Mouse (Mus musculus): ENCODE data around the gene AC170998.1. TPM values are rescaled to one million over a fixed set of nuclear protein-coding genes. Genes with fewer than 3 reads are reported as not detected.

The AC170998.1 gene
- 2.0 and 2.4 TPM in 2 replicates for polyA plus RNA-seq (2015; fragmentation: Nextera tagmentation; extraction: Ambion mirVana)

- H3K36me3 ChIP-seq (ENCODE audit: insufficient read depth, low read length): peaks cover 32% of the 10 kb centered on the region; the same call in 1 of the 2 replicates
- TF ChIP-seq CTCF (IDR thresholded peaks at IDR 0.05): no peak
- TF ChIP-seq EP300 (IDR thresholded peaks at IDR 0.05): no peak
- 80% methylated on average over 4 of the region's 4 CpGs for WGBS
These were observed at the start of gene AC170998.1 for GRCm38 (mm10) chr17:28725783-28726182. TSS of gene AC170998.1 (plus strand) at chr17:28726083.

GRCm38 (mm10) chr17:28682311-28683084 is 43.4 kb upstream of the AC170998.1 start:
- Histone ChIP-seq H3K9ac (replicated peaks; ENCODE audit: low read depth) (no peak overlapping the region), H3K4me2 (replicated peaks; ENCODE audit: low read depth, low read length) (no peak overlapping the region), H3K36me3 (ENCODE audit: insufficient read depth, low read length) (no peaks in the 10 kb centered on the region), H3K4me3 (ENCODE audit: low read depth, low read length) (no peak overlapping the region), H3K27me3 (replicated peaks; ENCODE audit: insufficient read depth, low read length) (no peaks in the 10 kb centered on the region), H3K27ac (ENCODE audit: low read length) (peak overlapping the region; percentile 54), H3K4me1 (ENCODE audit: insufficient read depth, low read depth, low read length) (no peaks in the 10 kb centered on the region), H3K9me3 (ENCODE audit: low read length) (no peaks in the 10 kb centered on the region)
- WGBS: 62% methylated on average over 13 of the region's 13 CpGs
- ATAC-seq (peak; percentile 93), DNase-seq (ENCODE audit: low spot score) (peak; percentile 87)
- TF ChIP-seq EP300 (IDR thresholded peaks at IDR 0.05) (0 out of 2 replicates have a peak, but pooled peaks have one; percentile 42), CTCF (IDR thresholded peaks at IDR 0.05) (no peak)

More at GRCm38 (mm10) chr17:28725783-28726182, at the start of gene AC170998.1:
- Histone ChIP-seq H3K4me1 (ENCODE audit: insufficient read depth, low read depth, low read length) (no peaks in the 10 kb centered on the region), H3K27ac (ENCODE audit: low read length) (no peak within 1 kb of the TSS), H3K4me2 (replicated peaks; ENCODE audit: low read depth, low read length) (no peak within 1 kb of the TSS), H3K27me3 (replicated peaks; ENCODE audit: insufficient read depth, low read length) (no peaks in the 10 kb centered on the region), H3K4me3 (ENCODE audit: low read depth, low read length) (no peak within 1 kb of the TSS), H3K9me3 (ENCODE audit: low read length) (no peaks in the 10 kb centered on the region), H3K9ac (replicated peaks; ENCODE audit: low read depth) (no peak within 1 kb of the TSS)
- ATAC-seq (no peak), DNase-seq (ENCODE audit: low spot score) (no peak)

- ATAC-seq: no peak
- no peak overlapping the region for H3K4me3 ChIP-seq (ENCODE audit: low read depth, low read length)
- no peak overlapping the region for H3K4me2 ChIP-seq (replicated peaks; ENCODE audit: low read depth, low read length)
- no peak for TF ChIP-seq CTCF (IDR thresholded peaks at IDR 0.05)
- DNase-seq (ENCODE audit: low spot score): no peak
- no peaks in the 10 kb centered on the region for H3K27me3 ChIP-seq (replicated peaks; ENCODE audit: insufficient read depth, low read length)
- H3K27ac ChIP-seq (ENCODE audit: low read length): no peak overlapping the region
- H3K9ac ChIP-seq (replicated peaks; ENCODE audit: low read depth): no peak overlapping the region
- no peaks in the 10 kb centered on the region for H3K9me3 ChIP-seq (ENCODE audit: low read length)
- no peaks in the 10 kb centered on the region for H3K36me3 ChIP-seq (ENCODE audit: insufficient read depth, low read length)
- no peaks in the 10 kb centered on the region for H3K4me1 ChIP-seq (ENCODE audit: insufficient read depth, low read depth, low read length)
- 67% methylated on average over 1 of the region's 1 CpGs for WGBS
These were observed 42.3 kb upstream of the AC170998.1 start for GRCm38 (mm10) chr17:28683601-28684000.

- Histone ChIP-seq H3K4me2 (replicated peaks; ENCODE audit: low read depth, low read length) (no peak overlapping the region), H3K9ac (replicated peaks; ENCODE audit: low read depth) (no peak overlapping the region), H3K27ac (ENCODE audit: low read length) (no peak overlapping the region), H3K27me3 (replicated peaks; ENCODE audit: insufficient read depth, low read length) (no peaks in the 10 kb centered on the region), H3K4me1 (ENCODE audit: insufficient read depth, low read depth, low read length) (0 out of 2 replicates have a peak, but pooled peaks cover 2% of the 10 kb centered on the region), H3K36me3 (ENCODE audit: insufficient read depth, low read length) (no peaks in the 10 kb centered on the region), H3K4me3 (ENCODE audit: low read depth, low read length) (no peak overlapping the region), H3K9me3 (ENCODE audit: low read length) (no peaks in the 10 kb centered on the region)
- ATAC-seq (no peak), DNase-seq (ENCODE audit: low spot score) (no peak)
- no peak for TF ChIP-seq EP300 (IDR thresholded peaks at IDR 0.05)
- 80% methylated on average over 19 of the region's 19 CpGs for WGBS
These were observed 41.3 kb upstream of the AC170998.1 start for GRCm38 (mm10) chr17:28684631-28685030.

- H3K4me1 ChIP-seq (ENCODE audit: insufficient read depth, low read depth, low read length): 0 out of 2 replicates have a peak, but pooled peaks cover 2% of the 10 kb centered on the region
- no peak overlapping the region for H3K9ac ChIP-seq (replicated peaks; ENCODE audit: low read depth)
- TF ChIP-seq EP300 (IDR thresholded peaks at IDR 0.05) (no peak), CTCF (IDR thresholded peaks at IDR 0.05) (no peak)
- no peak overlapping the region for H3K27ac ChIP-seq (ENCODE audit: low read length)
- no peak overlapping the region for H3K4me3 ChIP-seq (ENCODE audit: low read depth, low read length)
- H3K4me2 ChIP-seq (replicated peaks; ENCODE audit: low read depth, low read length): no peak overlapping the region
- no peaks in the 10 kb centered on the region for H3K27me3 ChIP-seq (replicated peaks; ENCODE audit: insufficient read depth, low read length)
- 42% methylated on average over 4 of the region's 4 CpGs for WGBS
- DNase-seq (ENCODE audit: low spot score) (no peak), ATAC-seq (no peak)
- H3K36me3 ChIP-seq (ENCODE audit: insufficient read depth, low read length): no peaks in the 10 kb centered on the region
- no peaks in the 10 kb centered on the region for H3K9me3 ChIP-seq (ENCODE audit: low read length)
These were observed 38.5 kb upstream of the AC170998.1 start for GRCm38 (mm10) chr17:28687354-28687753.

GRCm38 (mm10) chr17:28689586-28690283 is 36.1 kb upstream of the AC170998.1 start, which contains the start of gene Slc26a8:
TSS of gene Slc26a8 (minus strand) at chr17:28690233.
- TF ChIP-seq EP300 (IDR thresholded peaks at IDR 0.05) (no peak), CTCF (IDR thresholded peaks at IDR 0.05) (no peak)
- 11% methylated on average over 39 of the region's 40 CpGs for WGBS

More at GRCm38 (mm10) chr17:28689586-28690283, 36.1 kb upstream of the AC170998.1 start, which contains the start of gene Slc26a8:
- Histone ChIP-seq H3K4me3 (ENCODE audit: low read depth, low read length) (peak within 1 kb of the TSS; percentile 96), H3K9me3 (ENCODE audit: low read length) (no peaks in the 10 kb centered on the region), H3K4me2 (replicated peaks; ENCODE audit: low read depth, low read length) (peak within 1 kb of the TSS; percentile 58), H3K36me3 (ENCODE audit: insufficient read depth, low read length) (no peaks in the 10 kb centered on the region), H3K27me3 (replicated peaks; ENCODE audit: insufficient read depth, low read length) (no peaks in the 10 kb centered on the region), H3K4me1 (ENCODE audit: insufficient read depth, low read depth, low read length) (peaks cover 10% of the 10 kb centered on the region), H3K27ac (ENCODE audit: low read length) (peak within 1 kb of the TSS; percentile 96), H3K9ac (replicated peaks; ENCODE audit: low read depth) (no peak within 1 kb of the TSS)
- DNase-seq (ENCODE audit: low spot score) (peak; percentile 24), ATAC-seq (no peak)

All from lung, postnatal 0 days (tissue).